Comparison of ENCODE assay signal across 21 mouse cellular contexts in the genomic region with DNA sequence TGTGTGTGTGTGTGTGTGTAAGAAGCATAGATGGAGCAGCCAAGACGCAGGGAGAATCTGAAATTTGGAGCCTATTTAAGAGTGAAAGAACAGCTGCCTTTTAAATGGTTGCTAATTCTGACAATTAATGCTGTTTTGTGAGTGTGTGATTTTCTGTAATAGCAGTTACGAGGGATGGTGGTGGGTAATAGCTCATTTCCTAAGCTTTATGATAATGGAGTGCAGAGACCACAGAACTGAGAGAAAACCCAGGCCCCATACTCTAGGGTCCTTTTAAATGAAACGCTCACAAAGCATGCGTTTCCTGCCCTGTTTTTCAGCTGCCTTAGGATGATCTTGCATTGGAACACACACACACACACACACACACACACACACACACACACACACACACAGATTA.
DNase-seq lines count a peak whose midpoint lies in the region; ATAC-seq and TF ChIP-seq lines count a peak whose summit lies in the region.
"Had no signal": no experiment of that assay in that cellular context is flagged by ENCODE, and none has a peak within 500 bp of the region (broad histone marks: within the 10 kb centered on the region; RNA-seq: fewer than 3 reads in every experiment).

No protein-coding gene starts in this region.

- H3K9me3 ChIP-seq in neural tube, embryonic 12.5 days = no peaks in the 10 kb centered on the region
- H3K9me3 ChIP-seq in forebrain, postnatal 0 days (ENCODE audit: low read length) = no peaks in the 10 kb centered on the region
- H3K9me3 ChIP-seq in midbrain, embryonic 14.5 days (ENCODE audit: control insufficient read depth, low read length) = no peaks in the 10 kb centered on the region
- H3K9me3 ChIP-seq: liver, embryonic 12.5 days; megakaryocyte, embryonic 14.5 days; stomach, embryonic 15.5 days had no signal

- WGBS in neural tube, embryonic 12.5 days = 45% methylated on average over 4 of the region's 4 CpGs
- WGBS in forebrain, postnatal 0 days = 14% methylated on average over 4 of the region's 4 CpGs
- 17% methylated on average over 4 of the region's 4 CpGs for WGBS in midbrain, embryonic 14.5 days
- 26% methylated on average over 4 of the region's 4 CpGs for WGBS in olfactory bulb, adult 2 months

- TF ChIP-seq CTCF in forebrain, postnatal 0 days (IDR thresholded peaks at IDR 0.05; ENCODE audit: low read depth) = no peak
- no peak for TF ChIP-seq CTCF in olfactory bulb, adult 2 months (IDR thresholded peaks at IDR 0.05; ENCODE audit: insufficient read depth, low read depth, low read length)

- H3K4me2 ChIP-seq in neural tube, embryonic 12.5 days (replicated peaks) = no peak overlapping the region
- no peak overlapping the region for H3K4me2 ChIP-seq in forebrain, postnatal 0 days (ENCODE audit: low read depth)
- no peak overlapping the region for H3K4me2 ChIP-seq in midbrain, embryonic 14.5 days (ENCODE audit: low read length)
- H3K4me2 ChIP-seq: heart, embryonic 11.5 days; liver, embryonic 12.5 days; stomach, embryonic 15.5 days had no signal

- H3K27ac ChIP-seq in neural tube, embryonic 12.5 days = no peak overlapping the region
- H3K27ac ChIP-seq in forebrain, postnatal 0 days (ENCODE audit: low read depth, low read length) = peak overlapping the region; percentile 73
- H3K27ac ChIP-seq in midbrain, embryonic 14.5 days (replicated peaks; ENCODE audit: low read depth, low read length) = peak overlapping the region; percentile 49; the same call in 1 of the 2 replicates
- H3K27ac ChIP-seq in olfactory bulb, adult 2 months (ENCODE audit: insufficient read depth, low read depth, low read length) = peak overlapping the region; percentile 69
- H3K27ac ChIP-seq: liver, embryonic 12.5 days; stomach, embryonic 15.5 days had no signal

- no peaks in the 10 kb centered on the region for H3K27me3 ChIP-seq in neural tube, embryonic 12.5 days (replicated peaks)
- H3K27me3 ChIP-seq in forebrain, postnatal 0 days (ENCODE audit: insufficient read depth, low read length) = no peaks in the 10 kb centered on the region
- no peaks in the 10 kb centered on the region for H3K27me3 ChIP-seq in midbrain, embryonic 14.5 days (ENCODE audit: control insufficient read depth, insufficient read depth, low read length)
- H3K27me3 ChIP-seq: liver, embryonic 12.5 days; megakaryocyte, embryonic 14.5 days; stomach, embryonic 15.5 days had no signal

- no peak overlapping the region for H3K4me3 ChIP-seq in neural tube, embryonic 12.5 days
- H3K4me3 ChIP-seq in forebrain, postnatal 0 days (ENCODE audit: low read depth, low read length) = no peak overlapping the region
- no peak overlapping the region for H3K4me3 ChIP-seq in midbrain, embryonic 14.5 days (replicated peaks; ENCODE audit: low read depth, low read length)
- no peak overlapping the region for H3K4me3 ChIP-seq in olfactory bulb, adult 2 months (ENCODE audit: insufficient read depth, low read depth, low read length)
- H3K4me3 ChIP-seq: liver, embryonic 12.5 days; megakaryocyte, embryonic 14.5 days; myocyte; stomach, embryonic 15.5 days had no signal

- no peak for DNase-seq in neural tube, embryonic 10.5 days (ENCODE audit: extremely low spot score, low spot score)
- DNase-seq in forebrain, postnatal 0 days = peak; percentile 55
- DNase-seq in midbrain, embryonic 14.5 days = peak; percentile 33
- DNase-seq in layer of hippocampus, adult 9-11 months = no peak
- no peak for DNase-seq in kidney, postnatal 14 days
- DNase-seq: heart, postnatal 10 days; kidney, adult 2 months; kidney, postnatal 4 days; lung, adult 2 months; right cerebral cortex, postnatal 14 days; thymus, adult 18-20 months; thymus, postnatal 4 days had no signal

- H3K36me3 ChIP-seq in neural tube, embryonic 12.5 days = no peaks in the 10 kb centered on the region
- H3K36me3 ChIP-seq in forebrain, postnatal 0 days (ENCODE audit: insufficient read depth) = no peaks in the 10 kb centered on the region
- no peaks in the 10 kb centered on the region for H3K36me3 ChIP-seq in midbrain, embryonic 14.5 days (ENCODE audit: control insufficient read depth, insufficient read depth, low read length)
- H3K36me3 ChIP-seq: liver, embryonic 12.5 days; stomach, embryonic 15.5 days had no signal

- H3K4me1 ChIP-seq in neural tube, embryonic 12.5 days = 0 out of 2 replicates have a peak, but pooled peaks cover 5% of the 10 kb centered on the region
- peaks cover 5% of the 10 kb centered on the region; the same call in 1 of the 2 replicates for H3K4me1 ChIP-seq in forebrain, postnatal 0 days (ENCODE audit: insufficient read depth)
- H3K4me1 ChIP-seq in midbrain, embryonic 14.5 days (ENCODE audit: control insufficient read depth, insufficient read depth, low read length) = peaks cover 15% of the 10 kb centered on the region
- no peaks in the 10 kb centered on the region for H3K4me1 ChIP-seq in olfactory bulb, adult 2 months (ENCODE audit: control insufficient read depth, insufficient read depth, low read length)
- H3K4me1 ChIP-seq: liver, embryonic 12.5 days; megakaryocyte, embryonic 14.5 days; stomach, embryonic 15.5 days had no signal

- no peak overlapping the region for H3K9ac ChIP-seq in neural tube, embryonic 12.5 days
- no peak overlapping the region for H3K9ac ChIP-seq in forebrain, postnatal 0 days
- H3K9ac ChIP-seq in midbrain, embryonic 14.5 days (replicated peaks; ENCODE audit: low read length) = no peak overlapping the region
- H3K9ac ChIP-seq: liver, embryonic 12.5 days; stomach, embryonic 15.5 days had no signal

- ATAC-seq in neural tube, embryonic 12.5 days (ENCODE audit: low FRiP score, low read depth) = peak; percentile 34; the same call in 1 of the 2 replicates
- ATAC-seq in forebrain, postnatal 0 days = peak; percentile 84
- no peak for ATAC-seq in midbrain, embryonic 14.5 days (ENCODE audit: low FRiP score, low TSS enrichment)
- ATAC-seq in frontal cortex, adult (ENCODE audit: low TSS enrichment) = no peak
- ATAC-seq: inflammation-experienced regulatory T-cells, adult 6 months; liver, embryonic 12.5 days had no signal

- TF ChIP-seq POLR2A in olfactory bulb, adult 2 months (IDR thresholded peaks at IDR 0.05; ENCODE audit: insufficient read depth, low read depth, low read length) = no peak

Comparison
In these comparisons a context has a peak if more than half of its experiments do, and no peak if none do; other contexts are left out.
1. ATAC-seq: peak in neural tube, embryonic 12.5 days (single experiment) and forebrain, postnatal 0 days (single experiment); none in midbrain, embryonic 14.5 days (single experiment) and frontal cortex, adult (single experiment).
2. DNase-seq: peak in forebrain, postnatal 0 days (single experiment) and midbrain, embryonic 14.5 days (single experiment); none in neural tube, embryonic 10.5 days (single experiment), layer of hippocampus, adult 9-11 months (single experiment) and kidney, postnatal 14 days (single experiment).